Comparison of ENCODE assay signal across 13 mouse cellular contexts in genomic region chr3:147092188-147093075, GRCm38 (mm10).
DNase-seq lines count a peak whose midpoint lies in the region; ATAC-seq lines count a peak whose summit lies in the region.
"Had no signal": no experiment of that assay in that cellular context is flagged by ENCODE, and none has a peak within 500 bp of the region (broad histone marks: within the 10 kb centered on the region; RNA-seq: fewer than 3 reads in every experiment).

No protein-coding gene starts in this region.

- WGBS in hindbrain, embryonic 14.5 days = 44% methylated on average over 8 of the region's 8 CpGs
- 75% methylated on average over 8 of the region's 8 CpGs for WGBS in hindbrain, embryonic 10.5 days
- WGBS in midbrain, embryonic 14.5 days = 42% methylated on average over 8 of the region's 8 CpGs
- WGBS in midbrain, embryonic 10.5 days = 83% methylated on average over 8 of the region's 8 CpGs
- 36% methylated on average over 8 of the region's 8 CpGs for WGBS in hindbrain, embryonic 16.5 days

- H3K36me3 ChIP-seq in hindbrain, embryonic 14.5 days (replicated peaks; ENCODE audit: control insufficient read depth, insufficient read depth) = no peaks in the 10 kb centered on the region
- H3K36me3 ChIP-seq in hindbrain, embryonic 10.5 days = no peaks in the 10 kb centered on the region
- no peaks in the 10 kb centered on the region for H3K36me3 ChIP-seq in midbrain, embryonic 14.5 days (ENCODE audit: control insufficient read depth, insufficient read depth, low read length)
- H3K36me3 ChIP-seq in midbrain, embryonic 10.5 days = no peaks in the 10 kb centered on the region
- H3K36me3 ChIP-seq in hindbrain, embryonic 16.5 days (ENCODE audit: control insufficient read depth, insufficient read depth, low read length) = no peaks in the 10 kb centered on the region
- H3K36me3 ChIP-seq: embryonic facial prominence, embryonic 15.5 days; stomach, embryonic 15.5 days had no signal

- no peak overlapping the region for H3K4me2 ChIP-seq in hindbrain, embryonic 14.5 days (replicated peaks)
- H3K4me2 ChIP-seq in midbrain, embryonic 14.5 days (ENCODE audit: low read length) = 0 out of 2 replicates have a peak overlapping the region, but pooled peaks have one; percentile 4
- no peak overlapping the region for H3K4me2 ChIP-seq in hindbrain, embryonic 16.5 days (ENCODE audit: low read length)
- H3K4me2 ChIP-seq: embryonic facial prominence, embryonic 15.5 days; stomach, embryonic 15.5 days had no signal

- DNase-seq in hindbrain, embryonic 14.5 days (ENCODE audit: low spot score) = peak; percentile 49
- DNase-seq in hindbrain, embryonic 10.5 days (ENCODE audit: low spot score) = no peak
- peak; percentile 69 for DNase-seq in midbrain, embryonic 14.5 days
- no peak for DNase-seq in midbrain, embryonic 10.5 days (ENCODE audit: low spot score)
- no peak for DNase-seq in spleen, adult 18-20 months
- DNase-seq in cerebellum, adult 9-10 months = no peak
- DNase-seq: gastrocnemius, postnatal 14 days; heart, postnatal 14 days; right cerebral cortex, postnatal 14 days had no signal

- no peak; the same call in 1 of the 2 replicates for ATAC-seq in hindbrain, embryonic 14.5 days (ENCODE audit: low FRiP score)
- no peak for ATAC-seq in midbrain, embryonic 14.5 days (ENCODE audit: low FRiP score, low TSS enrichment)
- ATAC-seq in hindbrain, embryonic 16.5 days = peak; percentile 64; the same call in 1 of the 2 replicates
- ATAC-seq: activated CD4-positive, CD25-positive, alpha-beta regulatory T cell, adult 4 months had no signal

- H3K9me3 ChIP-seq in hindbrain, embryonic 14.5 days (ENCODE audit: control insufficient read depth, low read length) = no peaks in the 10 kb centered on the region
- H3K9me3 ChIP-seq in hindbrain, embryonic 10.5 days = no peaks in the 10 kb centered on the region
- H3K9me3 ChIP-seq in midbrain, embryonic 14.5 days (ENCODE audit: control insufficient read depth, low read length) = no peaks in the 10 kb centered on the region
- no peaks in the 10 kb centered on the region for H3K9me3 ChIP-seq in midbrain, embryonic 10.5 days (replicated peaks)
- no peaks in the 10 kb centered on the region for H3K9me3 ChIP-seq in hindbrain, embryonic 16.5 days (ENCODE audit: control insufficient read depth, low read length)
- H3K9me3 ChIP-seq: embryonic facial prominence, embryonic 15.5 days; stomach, embryonic 15.5 days had no signal

- no peak overlapping the region for H3K9ac ChIP-seq in hindbrain, embryonic 14.5 days
- no peak overlapping the region for H3K9ac ChIP-seq in midbrain, embryonic 14.5 days (replicated peaks; ENCODE audit: low read length)
- no peak overlapping the region for H3K9ac ChIP-seq in hindbrain, embryonic 16.5 days (ENCODE audit: low read depth, low read length)
- H3K9ac ChIP-seq: embryonic facial prominence, embryonic 15.5 days; stomach, embryonic 15.5 days had no signal

- no peak overlapping the region for H3K4me3 ChIP-seq in hindbrain, embryonic 14.5 days (replicated peaks; ENCODE audit: low read length)
- H3K4me3 ChIP-seq in hindbrain, embryonic 10.5 days = no peak overlapping the region
- no peak overlapping the region for H3K4me3 ChIP-seq in midbrain, embryonic 14.5 days (replicated peaks; ENCODE audit: low read depth, low read length)
- no peak overlapping the region for H3K4me3 ChIP-seq in midbrain, embryonic 10.5 days
- no peak overlapping the region for H3K4me3 ChIP-seq in hindbrain, embryonic 16.5 days (ENCODE audit: low read length)
- H3K4me3 ChIP-seq: embryonic facial prominence, embryonic 15.5 days; stomach, embryonic 15.5 days had no signal

- H3K4me1 ChIP-seq in hindbrain, embryonic 14.5 days (replicated peaks; ENCODE audit: control insufficient read depth, insufficient read depth, low read length) = peaks cover 17% of the 10 kb centered on the region; the same call in 1 of the 2 replicates
- no peaks in the 10 kb centered on the region for H3K4me1 ChIP-seq in hindbrain, embryonic 10.5 days (replicated peaks)
- H3K4me1 ChIP-seq in midbrain, embryonic 14.5 days (ENCODE audit: control insufficient read depth, insufficient read depth, low read length) = peaks cover 12% of the 10 kb centered on the region; the same call in 1 of the 2 replicates
- H3K4me1 ChIP-seq in midbrain, embryonic 10.5 days = no peaks in the 10 kb centered on the region
- H3K4me1 ChIP-seq in hindbrain, embryonic 16.5 days (ENCODE audit: control insufficient read depth, insufficient read depth, low read depth, low read length) = peaks cover 4% of the 10 kb centered on the region
- H3K4me1 ChIP-seq: embryonic facial prominence, embryonic 15.5 days; stomach, embryonic 15.5 days had no signal

- H3K27me3 ChIP-seq in hindbrain, embryonic 14.5 days (ENCODE audit: control insufficient read depth, insufficient read depth, low read length) = no peaks in the 10 kb centered on the region
- no peaks in the 10 kb centered on the region for H3K27me3 ChIP-seq in hindbrain, embryonic 10.5 days (ENCODE audit: insufficient read depth, poor library complexity, severe bottlenecking)
- no peaks in the 10 kb centered on the region for H3K27me3 ChIP-seq in midbrain, embryonic 14.5 days (ENCODE audit: control insufficient read depth, insufficient read depth, low read length)
- peaks cover 23% of the 10 kb centered on the region for H3K27me3 ChIP-seq in midbrain, embryonic 10.5 days (ENCODE audit: low read depth, poor library complexity, severe bottlenecking)
- H3K27me3 ChIP-seq in hindbrain, embryonic 16.5 days (replicated peaks; ENCODE audit: control insufficient read depth, insufficient read depth, low read length) = no peaks in the 10 kb centered on the region
- H3K27me3 ChIP-seq: embryonic facial prominence, embryonic 15.5 days; stomach, embryonic 15.5 days had no signal

- peak overlapping the region; percentile 59; the same call in 1 of the 2 replicates for H3K27ac ChIP-seq in hindbrain, embryonic 14.5 days
- no peak overlapping the region for H3K27ac ChIP-seq in hindbrain, embryonic 10.5 days
- H3K27ac ChIP-seq in midbrain, embryonic 14.5 days (replicated peaks; ENCODE audit: low read depth, low read length) = no peak overlapping the region
- no peak overlapping the region for H3K27ac ChIP-seq in midbrain, embryonic 10.5 days (replicated peaks)
- H3K27ac ChIP-seq in hindbrain, embryonic 16.5 days (ENCODE audit: low read depth, low read length) = no peak overlapping the region
- H3K27ac ChIP-seq: embryonic facial prominence, embryonic 15.5 days; stomach, embryonic 15.5 days had no signal

Comparison
In these comparisons a context has a peak if more than half of its experiments do, and no peak if none do; other contexts are left out.
1. DNase-seq: peak in hindbrain, embryonic 14.5 days (single experiment) and midbrain, embryonic 14.5 days (single experiment); none in hindbrain, embryonic 10.5 days (single experiment), midbrain, embryonic 10.5 days (single experiment), spleen, adult 18-20 months (0 of 2) and cerebellum, adult 9-10 months (single experiment).